Mouse (Mus musculus): ENCODE data around the gene Ankzf1.

The Ankzf1 gene

DNA sequence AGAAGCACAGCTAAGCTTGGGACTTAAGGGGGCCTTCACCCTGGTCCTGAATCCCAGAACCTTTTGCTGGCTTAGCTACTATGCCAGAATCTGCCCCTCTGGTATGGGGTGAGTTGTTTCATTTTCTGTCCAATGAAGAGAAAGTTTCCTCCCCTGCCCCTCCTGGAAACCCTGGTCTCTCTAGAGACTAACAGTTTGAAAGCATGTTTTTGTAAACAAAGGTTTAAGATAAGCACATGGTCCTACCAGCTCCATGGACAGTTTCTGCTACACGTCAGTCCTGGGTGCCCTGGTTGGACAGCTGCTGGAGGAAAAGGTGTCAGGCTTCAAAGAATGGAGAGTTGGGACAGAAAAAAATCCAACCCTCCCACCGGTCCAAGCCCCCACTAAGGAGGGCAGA is 1.4 kb upstream of the Ankzf1 start:
- no peak for DNase-seq

- no peak for DNase-seq
These were observed 711 bp upstream of the Ankzf1 start for GRCm38 (mm10) chr1:75191258-75191621.

- no peak for DNase-seq
These were observed 501 bp downstream of the Ankzf1 start for GRCm38 (mm10) chr1:75192452-75192851.

GRCm38 (mm10) chr1:75201236-75201635 is 9.3 kb downstream of the Ankzf1 start:
- DNase-seq = no peak

DNA sequence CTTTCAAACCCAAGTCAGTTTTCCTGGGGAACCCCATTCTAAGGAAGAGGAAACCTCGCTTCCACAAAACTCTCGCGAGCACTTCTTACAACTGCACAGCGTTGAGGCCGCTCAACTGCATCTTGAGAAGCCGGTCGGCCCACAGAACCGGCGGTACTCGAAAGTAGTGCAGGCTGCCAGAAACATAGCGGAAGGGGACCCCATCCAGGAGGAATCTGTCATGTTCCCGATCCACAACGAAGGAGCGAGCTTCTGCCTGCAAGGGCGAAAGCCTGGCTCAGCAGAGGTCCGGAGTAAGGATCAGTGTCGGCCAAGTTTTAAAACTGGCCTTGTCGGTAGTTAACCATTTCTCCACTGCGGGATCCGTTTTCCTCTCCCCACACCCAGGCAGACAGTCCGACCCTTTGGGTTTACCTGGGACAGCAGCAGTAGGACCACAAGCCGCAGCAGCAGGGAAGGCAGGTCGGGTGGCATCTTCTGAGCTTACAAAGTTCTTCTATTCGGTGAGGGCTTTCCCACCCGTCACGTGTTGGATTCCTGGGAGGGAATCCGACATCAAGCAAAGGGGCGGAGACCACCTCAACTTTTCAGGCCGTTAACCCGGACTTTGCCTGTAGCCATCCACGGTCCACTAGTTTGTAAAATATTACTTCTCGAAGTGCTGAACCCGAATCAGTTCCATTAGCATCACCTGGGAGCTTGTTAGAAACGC is 17.2 kb downstream of the Ankzf1 start:
- no peak for DNase-seq

- DNase-seq = peak; percentile 97
These were observed 18.5 kb downstream of the Ankzf1 start, which contains the start of the genes Glb1l and Stk16 for GRCm38 (mm10) chr1:75210136-75211087. TSS of gene Glb1l (minus strand) at chr1:75210813. TSS of gene Stk16 (plus strand) at chr1:75210838.

DNA sequence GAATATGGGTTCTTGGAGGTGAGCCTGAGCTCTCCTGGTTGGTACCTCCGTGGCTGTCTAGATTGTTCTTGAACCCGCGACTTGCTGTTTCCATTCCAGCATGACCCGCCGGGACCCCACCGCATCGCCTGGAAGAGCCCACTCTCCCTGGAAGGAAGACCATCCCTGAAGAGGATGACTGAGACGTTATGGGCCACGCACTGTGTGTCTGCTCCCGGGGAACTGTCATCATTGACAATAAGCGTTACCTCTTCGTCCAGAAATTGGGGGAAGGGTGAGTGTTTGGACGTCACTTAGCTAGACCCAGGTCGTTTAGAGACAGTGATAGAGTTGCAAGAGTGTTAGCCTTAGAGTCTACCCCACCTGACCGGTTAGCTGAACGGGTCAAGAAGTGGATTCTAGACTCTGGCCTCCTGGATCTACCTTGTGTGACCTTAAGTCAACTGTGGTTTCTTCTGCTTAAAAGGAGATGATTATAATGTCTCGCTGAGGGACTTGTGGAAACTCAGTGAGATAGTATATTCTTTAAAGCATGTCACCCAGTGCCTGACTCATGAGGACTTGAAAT is 19.3 kb downstream of the Ankzf1 start:
- no peak for DNase-seq

GRCm38 (mm10) chr1:75212542-75212941 is 20.6 kb downstream of the Ankzf1 start:
- DNase-seq = no peak

DNA sequence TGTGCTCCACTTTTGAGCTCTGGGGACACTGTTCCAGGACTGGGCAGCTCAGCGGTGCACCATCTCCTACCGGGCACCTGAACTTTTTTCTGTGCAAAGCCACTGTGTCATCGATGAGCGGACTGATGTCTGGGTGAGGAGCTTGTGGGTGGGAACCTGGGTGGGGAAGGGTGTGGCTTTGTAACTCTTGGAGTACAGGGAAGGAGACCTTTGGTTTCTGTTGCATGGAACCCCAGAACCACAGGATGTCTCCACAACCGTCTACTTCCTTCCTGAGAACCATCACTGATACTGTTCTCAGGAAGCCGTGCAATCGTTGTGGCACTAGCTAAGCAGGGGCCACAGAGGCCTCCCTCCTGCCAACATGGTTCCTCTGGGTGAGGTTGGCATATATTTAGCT is 21.1 kb downstream of the Ankzf1 start:
- DNase-seq = no peak

- DNase-seq = no peak
These were observed 22.5 kb downstream of the Ankzf1 start for GRCm38 (mm10) chr1:75214442-75214841.

GRCm38 (mm10) chr1:75214886-75215285 is 22.9 kb downstream of the Ankzf1 start:
- DNase-seq = peak; percentile 59

- no peak for DNase-seq
These were observed 23.8 kb downstream of the Ankzf1 start for GRCm38 (mm10) chr1:75215785-75216184.

GRCm38 (mm10) chr1:75216797-75217585 is 25.0 kb downstream of the Ankzf1 start:
- no peak for DNase-seq

- DNase-seq = peak; percentile 54
These were observed 25.9 kb downstream of the Ankzf1 start for GRCm38 (mm10) chr1:75217893-75218226.

GRCm38 (mm10) chr1:75218227-75219001 is 26.5 kb downstream of the Ankzf1 start:
- peak; percentile 82 for DNase-seq

DNA sequence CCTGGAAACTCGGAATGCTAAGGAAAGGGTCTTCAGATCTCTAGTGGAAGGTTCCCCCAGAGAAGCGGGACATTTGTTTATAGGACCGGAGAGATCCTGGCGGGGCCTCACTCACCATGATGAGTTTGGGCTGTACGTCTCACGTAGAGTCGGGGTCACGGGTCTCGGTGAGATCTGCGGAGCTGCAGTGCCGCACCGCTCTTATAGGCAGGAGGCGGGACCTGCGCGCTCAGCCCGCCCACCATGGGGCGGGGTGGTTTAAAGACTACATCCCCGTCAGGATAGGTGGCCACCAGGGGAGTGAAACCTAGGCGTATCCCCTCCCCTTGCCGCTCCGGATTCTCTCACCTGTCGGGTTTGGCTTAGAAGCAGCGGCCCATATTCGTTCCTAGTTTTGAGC is 27.1 kb downstream of the Ankzf1 start:
- DNase-seq = peak; percentile 94

DNA sequence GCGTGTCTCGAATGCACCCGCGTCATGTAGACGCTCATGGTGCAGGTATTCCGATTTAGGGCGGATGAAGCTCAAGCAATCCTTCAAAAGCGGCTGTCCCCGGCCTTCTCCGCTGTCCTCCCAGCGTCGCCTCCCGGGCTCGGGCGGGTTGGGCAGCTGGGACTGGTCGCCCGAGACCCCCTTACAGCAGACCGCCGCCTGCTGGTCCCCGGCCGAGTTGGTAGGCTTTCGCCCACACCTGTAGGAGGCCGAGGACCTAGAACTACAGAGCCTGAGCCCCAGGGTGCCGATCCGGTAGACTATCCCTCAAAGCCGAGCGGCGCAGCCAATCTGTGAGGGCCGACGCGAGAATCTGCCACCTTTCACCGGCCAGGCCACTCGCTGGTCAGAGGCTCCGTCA is 27.6 kb downstream of the Ankzf1 start, which contains the start of gene Tuba4a:
TSS of gene Tuba4a (minus strand) at position 335 of the 400 bp plus-strand sequence.
- DNase-seq = no peak

DNA sequence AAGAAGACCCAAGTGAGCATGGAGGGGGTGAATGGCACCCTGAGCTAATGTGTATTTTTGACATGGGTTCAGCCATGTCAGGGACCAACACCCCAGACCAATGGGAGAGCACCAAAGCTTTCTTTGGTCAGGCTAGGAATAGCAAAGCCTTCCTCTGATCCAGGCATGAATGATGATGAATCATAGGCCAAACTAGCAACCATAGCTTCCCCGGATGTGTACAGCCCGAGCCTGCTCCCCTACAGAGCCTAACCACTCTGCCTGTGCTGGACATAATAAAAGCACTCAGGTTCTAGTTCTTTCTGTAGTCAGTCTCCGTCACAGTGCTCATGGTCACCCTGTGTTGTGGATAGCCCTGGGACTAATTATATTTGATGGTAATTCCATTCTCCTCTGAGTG is 29.6 kb downstream of the Ankzf1 start:
- DNase-seq = no peak

- no peak for DNase-seq
These were observed 31.0 kb downstream of the Ankzf1 start for GRCm38 (mm10) chr1:75222926-75223325.

- DNase-seq = no peak
These were observed 31.6 kb downstream of the Ankzf1 start for GRCm38 (mm10) chr1:75223532-75223931.

- DNase-seq = no peak
These were observed 33.5 kb downstream of the Ankzf1 start for GRCm38 (mm10) chr1:75225473-75225872.

GRCm38 (mm10) chr1:75226138-75226537 is 34.2 kb downstream of the Ankzf1 start:
- no peak for DNase-seq
